Mouse (Mus musculus): ENCODE data around the gene Myo16. TPM values are rescaled to one million over a fixed set of nuclear protein-coding genes. Genes with fewer than 3 reads are reported as not detected.

The Myo16 gene
- polyA plus RNA-seq, 1 experiment: 0.02 TPM

- Histone ChIP-seq H3K36me3 (ENCODE audit: control insufficient read depth, insufficient read depth) (no peaks in the 10 kb centered on the region), H3K79me3 (ENCODE audit: low read depth) (no peaks in the 10 kb centered on the region)
Observed at GRCm38 (mm10) chr8:10172278-10172677, 18.6 kb downstream of the Myo16 start.

GRCm38 (mm10) chr8:10173033-10173747 lies 19.5 kb downstream of the Myo16 start:
- no peaks in the 10 kb centered on the region for H3K79me3 ChIP-seq (ENCODE audit: low read depth)
- H3K4me3 ChIP-seq (ENCODE audit: insufficient read depth, poor library complexity, severe bottlenecking): no peak overlapping the region
- H3K36me3 ChIP-seq (ENCODE audit: control insufficient read depth, insufficient read depth): no peaks in the 10 kb centered on the region
- H3K27me3 ChIP-seq (ENCODE audit: control insufficient read depth, insufficient read depth, insufficient read length): no peaks in the 10 kb centered on the region
- no peaks in the 10 kb centered on the region for H3K79me2 ChIP-seq (ENCODE audit: control insufficient read depth, insufficient read depth)
- H3ac ChIP-seq (ENCODE audit: control insufficient read depth, insufficient read length, low read depth): no peak overlapping the region
- no peak for TF ChIP-seq CTCF (IDR thresholded peaks at IDR 0.05; ENCODE audit: control insufficient read depth, insufficient read depth, insufficient read length)
- no peak for TF ChIP-seq USF1 (IDR thresholded peaks at IDR 0.05; ENCODE audit: low read depth)
- no peak for TF ChIP-seq FOSL1 (IDR thresholded peaks at IDR 0.05; ENCODE audit: insufficient read depth, low read length, poor library complexity, severe bottlenecking)
- TF ChIP-seq MYOD1 (IDR thresholded peaks at IDR 0.05; ENCODE audit: control insufficient read depth, insufficient read length, low read depth): no peak
- TF ChIP-seq CEBPB (IDR thresholded peaks at IDR 0.05; ENCODE audit: low read depth): no peak
- no peak for TF ChIP-seq MAX (IDR thresholded peaks at IDR 0.05)
- no peak for TF ChIP-seq MYOG (IDR thresholded peaks at IDR 0.05; ENCODE audit: control insufficient read depth, extremely low read depth, insufficient read length)

More at GRCm38 (mm10) chr8:10172278-10172677, 18.6 kb downstream of the Myo16 start:
- H3ac ChIP-seq (ENCODE audit: control insufficient read depth, insufficient read length, low read depth): no peak overlapping the region
- no peaks in the 10 kb centered on the region for H3K27me3 ChIP-seq (ENCODE audit: control insufficient read depth, insufficient read depth, insufficient read length)
- no peak overlapping the region for H3K4me3 ChIP-seq (ENCODE audit: insufficient read depth, poor library complexity, severe bottlenecking)
- no peak for TF ChIP-seq FOSL1 (IDR thresholded peaks at IDR 0.05; ENCODE audit: insufficient read depth, low read length, poor library complexity, severe bottlenecking)
- no peak for TF ChIP-seq USF1 (IDR thresholded peaks at IDR 0.05; ENCODE audit: low read depth)
- no peak for TF ChIP-seq MYOD1 (IDR thresholded peaks at IDR 0.05; ENCODE audit: control insufficient read depth, insufficient read length, low read depth)
- no peak for TF ChIP-seq MYOG (IDR thresholded peaks at IDR 0.05; ENCODE audit: control insufficient read depth, extremely low read depth, insufficient read length)
- TF ChIP-seq CTCF (IDR thresholded peaks at IDR 0.05; ENCODE audit: control insufficient read depth, insufficient read depth, insufficient read length): no peak
- no peak for TF ChIP-seq MAX (IDR thresholded peaks at IDR 0.05)
- TF ChIP-seq CEBPB (IDR thresholded peaks at IDR 0.05; ENCODE audit: low read depth): no peak
- no peaks in the 10 kb centered on the region for H3K79me2 ChIP-seq (ENCODE audit: control insufficient read depth, insufficient read depth)

- no peak for TF ChIP-seq MYOD1 (IDR thresholded peaks at IDR 0.05; ENCODE audit: control insufficient read depth, insufficient read length, low read depth)
- TF ChIP-seq CTCF (IDR thresholded peaks at IDR 0.05; ENCODE audit: control insufficient read depth, insufficient read depth, insufficient read length): no peak
- no peak for TF ChIP-seq USF1 (IDR thresholded peaks at IDR 0.05; ENCODE audit: low read depth)
- TF ChIP-seq MYOG (IDR thresholded peaks at IDR 0.05; ENCODE audit: control insufficient read depth, extremely low read depth, insufficient read length): no peak
- no peak for TF ChIP-seq FOSL1 (IDR thresholded peaks at IDR 0.05; ENCODE audit: insufficient read depth, low read length, poor library complexity, severe bottlenecking)
- no peak for TF ChIP-seq CEBPB (IDR thresholded peaks at IDR 0.05; ENCODE audit: low read depth)
- TF ChIP-seq MAX (IDR thresholded peaks at IDR 0.05): no peak
- Histone ChIP-seq H3K79me3 (ENCODE audit: low read depth) (no peaks in the 10 kb centered on the region), H3K4me3 (ENCODE audit: insufficient read depth, poor library complexity, severe bottlenecking) (no peak overlapping the region), H3K27me3 (ENCODE audit: control insufficient read depth, insufficient read depth, insufficient read length) (no peaks in the 10 kb centered on the region), H3K79me2 (ENCODE audit: control insufficient read depth, insufficient read depth) (no peaks in the 10 kb centered on the region), H3K36me3 (ENCODE audit: control insufficient read depth, insufficient read depth) (no peaks in the 10 kb centered on the region), H3ac (ENCODE audit: control insufficient read depth, insufficient read length, low read depth) (no peak overlapping the region)
Observed at GRCm38 (mm10) chr8:10174201-10174840, 20.6 kb downstream of the Myo16 start.

- Histone ChIP-seq H3K4me3 (ENCODE audit: insufficient read depth, poor library complexity, severe bottlenecking) (no peak overlapping the region), H3K79me2 (ENCODE audit: control insufficient read depth, insufficient read depth) (no peaks in the 10 kb centered on the region), H3K27me3 (ENCODE audit: control insufficient read depth, insufficient read depth, insufficient read length) (no peaks in the 10 kb centered on the region), H3ac (ENCODE audit: control insufficient read depth, insufficient read length, low read depth) (no peak overlapping the region), H3K36me3 (ENCODE audit: control insufficient read depth, insufficient read depth) (no peaks in the 10 kb centered on the region), H3K79me3 (ENCODE audit: low read depth) (no peaks in the 10 kb centered on the region)
- TF ChIP-seq USF1 (IDR thresholded peaks at IDR 0.05; ENCODE audit: low read depth) (no peak), CTCF (IDR thresholded peaks at IDR 0.05; ENCODE audit: control insufficient read depth, insufficient read depth, insufficient read length) (no peak), CEBPB (IDR thresholded peaks at IDR 0.05; ENCODE audit: low read depth) (no peak), MYOD1 (IDR thresholded peaks at IDR 0.05; ENCODE audit: control insufficient read depth, insufficient read length, low read depth) (no peak), MYOG (IDR thresholded peaks at IDR 0.05; ENCODE audit: control insufficient read depth, extremely low read depth, insufficient read length) (no peak), FOSL1 (IDR thresholded peaks at IDR 0.05; ENCODE audit: insufficient read depth, low read length, poor library complexity, severe bottlenecking) (no peak), MAX (IDR thresholded peaks at IDR 0.05) (no peak)
Observed at GRCm38 (mm10) chr8:10174841-10175680, 21.4 kb downstream of the Myo16 start.

GRCm38 (mm10) chr8:10175976-10176375 lies 22.3 kb downstream of the Myo16 start:
- no peaks in the 10 kb centered on the region for H3K79me2 ChIP-seq (ENCODE audit: control insufficient read depth, insufficient read depth)
- H3ac ChIP-seq (ENCODE audit: control insufficient read depth, insufficient read length, low read depth): no peak overlapping the region
- TF ChIP-seq MAX (IDR thresholded peaks at IDR 0.05) (no peak), FOSL1 (IDR thresholded peaks at IDR 0.05; ENCODE audit: insufficient read depth, low read length, poor library complexity, severe bottlenecking) (no peak), CTCF (IDR thresholded peaks at IDR 0.05; ENCODE audit: control insufficient read depth, insufficient read depth, insufficient read length) (no peak), USF1 (IDR thresholded peaks at IDR 0.05; ENCODE audit: low read depth) (no peak), MYOD1 (IDR thresholded peaks at IDR 0.05; ENCODE audit: control insufficient read depth, insufficient read length, low read depth) (no peak), MYOG (IDR thresholded peaks at IDR 0.05; ENCODE audit: control insufficient read depth, extremely low read depth, insufficient read length) (no peak), CEBPB (IDR thresholded peaks at IDR 0.05; ENCODE audit: low read depth) (no peak)
- H3K27me3 ChIP-seq (ENCODE audit: control insufficient read depth, insufficient read depth, insufficient read length): no peaks in the 10 kb centered on the region
- H3K36me3 ChIP-seq (ENCODE audit: control insufficient read depth, insufficient read depth): no peaks in the 10 kb centered on the region
- no peak overlapping the region for H3K4me3 ChIP-seq (ENCODE audit: insufficient read depth, poor library complexity, severe bottlenecking)
- no peaks in the 10 kb centered on the region for H3K79me3 ChIP-seq (ENCODE audit: low read depth)

Data from C2C12 (cell line).